Mouse (Mus musculus): ENCODE measurements around the gene Cfap74. TPM values are rescaled to one million over a fixed set of nuclear protein-coding genes. Genes with fewer than 3 reads are reported as not detected.

Cfap74 gene
- polyA plus RNA-seq (2015; fragmentation: Nextera tagmentation; extraction: Ambion mirVana): 1.8 and 2.3 TPM in 2 replicates

DNA sequence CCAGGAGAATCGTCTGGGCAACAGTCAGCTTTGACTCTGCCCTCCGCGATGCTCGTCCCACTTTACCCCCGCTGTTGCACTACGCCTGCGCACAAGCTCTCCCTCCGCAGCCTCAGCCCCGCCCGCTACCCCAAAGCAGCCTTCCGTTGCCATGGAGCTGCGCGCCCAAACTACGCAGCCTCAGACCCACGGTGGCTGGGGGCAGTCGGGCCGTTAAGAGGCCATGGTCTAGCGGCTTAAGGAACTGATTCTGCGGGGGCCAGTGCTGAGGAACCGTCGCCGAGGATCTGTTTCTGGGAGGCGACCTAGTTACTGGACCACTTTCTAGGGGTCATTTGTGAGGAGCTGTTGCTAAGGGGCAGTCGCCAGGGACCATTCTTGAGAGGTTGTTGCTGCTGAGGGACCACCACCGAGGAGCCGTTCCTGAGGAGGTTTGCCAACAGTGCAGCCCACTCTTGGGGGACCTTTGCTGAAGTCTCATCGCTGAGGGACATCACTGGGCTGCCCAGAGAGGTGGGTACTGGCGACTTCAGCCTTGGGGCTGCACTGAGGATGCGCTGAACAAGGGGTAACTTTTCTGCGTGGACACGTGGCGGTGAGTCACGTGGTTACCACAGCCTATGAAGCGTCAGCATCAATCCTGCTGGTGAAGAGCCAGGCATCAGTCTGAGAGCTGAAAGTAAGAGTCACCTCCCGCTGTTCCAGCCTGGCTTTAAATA lies at the start of gene Cfap74:
TSS of gene Cfap74 (plus strand) at position 133 of the 719 bp plus-strand sequence.
- Histone ChIP-seq H3K4me1 (peaks cover 13% of the 10 kb centered on the region; the same call in 1 of the 2 replicates), H3K27me3 (0 out of 2 replicates have a peak, but pooled peaks cover 6% of the 10 kb centered on the region), H3K27ac (no peak within 1 kb of the TSS), H3K4me3 (replicated peaks) (peak within 1 kb of the TSS; percentile 44), H3K36me3 (no peaks in the 10 kb centered on the region), H3K4me2 (peak within 1 kb of the TSS; percentile 75), H3K9me3 (replicated peaks) (peaks cover 3% of the 10 kb centered on the region; the same call in 1 of the 2 replicates), H3K9ac (peak within 1 kb of the TSS; percentile 21; the same call in 1 of the 2 replicates)
- WGBS: under 1% methylated on average over 35 of the region's 35 CpGs
- peak; percentile 96 for ATAC-seq (replicated peaks; ENCODE audit: low FRiP score)

DNA sequence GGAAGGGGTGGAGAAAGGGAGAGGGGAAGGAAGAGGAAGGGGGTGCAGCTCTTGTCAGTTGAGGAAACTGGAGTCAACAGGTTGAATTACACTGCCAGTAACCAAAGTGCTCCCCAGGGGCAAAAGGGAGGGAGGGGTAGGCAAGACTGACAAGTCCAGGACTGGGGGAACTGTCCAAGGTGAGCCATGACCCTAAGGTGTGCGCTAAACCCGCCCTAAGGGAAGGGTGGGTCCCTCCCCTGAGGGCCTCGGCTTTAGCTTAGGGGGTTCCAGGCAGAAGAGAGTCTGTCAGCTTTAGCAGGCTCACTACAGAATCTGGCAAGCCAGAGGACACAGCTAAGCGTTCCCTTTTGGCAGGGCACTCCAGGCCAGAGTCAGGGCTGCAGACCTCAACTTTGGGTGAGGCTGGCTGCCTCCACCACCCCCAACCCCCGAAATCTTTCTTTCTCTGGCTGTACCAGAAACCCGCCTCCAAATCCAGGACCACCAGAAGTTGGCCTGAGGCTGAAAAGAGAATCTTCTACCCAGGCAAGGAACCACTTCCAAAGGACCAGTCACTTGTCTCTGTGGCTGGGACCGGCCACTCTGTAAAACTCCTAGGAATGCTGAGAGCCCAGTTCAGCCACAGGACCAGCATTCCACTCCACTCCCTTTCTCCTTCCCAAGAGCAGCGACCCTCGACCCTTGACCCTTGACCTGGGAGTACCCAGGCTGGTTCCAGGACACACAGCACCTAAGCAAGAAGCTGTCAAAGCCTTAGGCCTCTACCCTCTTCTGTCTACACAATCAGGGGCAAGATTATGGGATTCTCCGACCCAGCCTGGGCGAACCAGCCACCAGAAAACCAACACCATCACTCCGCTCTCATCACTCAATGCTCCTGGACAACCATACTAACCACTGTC lies 49.2 kb upstream of the Cfap74 start:
- peak overlapping the region; percentile 58; the same call in 1 of the 2 replicates for H3K4me3 ChIP-seq (replicated peaks)
- peaks cover 70% of the 10 kb centered on the region for H3K27me3 ChIP-seq
- H3K27ac ChIP-seq: no peak overlapping the region
- H3K9me3 ChIP-seq (replicated peaks): no peaks in the 10 kb centered on the region
- no peaks in the 10 kb centered on the region for H3K36me3 ChIP-seq
- H3K4me1 ChIP-seq: peaks cover 29% of the 10 kb centered on the region
- ATAC-seq (replicated peaks; ENCODE audit: low FRiP score): no peak
- WGBS: 42% methylated on average over 12 of the region's 12 CpGs
- H3K4me2 ChIP-seq: peak overlapping the region; percentile 65
- H3K9ac ChIP-seq: no peak overlapping the region

GRCm38 (mm10) chr4:155360856-155361255 lies 48.1 kb upstream of the Cfap74 start:
- ATAC-seq (replicated peaks; ENCODE audit: low FRiP score): peak; percentile 17; the same call in 1 of the 2 replicates
- peak overlapping the region; percentile 65 for H3K4me2 ChIP-seq
- under 1% methylated on average over 42 of the region's 42 CpGs for WGBS
- peaks cover 80% of the 10 kb centered on the region for H3K27me3 ChIP-seq
- H3K9ac ChIP-seq: peak overlapping the region; percentile 36; the same call in 1 of the 2 replicates
- peak overlapping the region; percentile 54; the same call in 1 of the 2 replicates for H3K27ac ChIP-seq
- peaks cover 29% of the 10 kb centered on the region for H3K4me1 ChIP-seq
- H3K4me3 ChIP-seq (replicated peaks): peak overlapping the region; percentile 58
- H3K36me3 ChIP-seq: no peaks in the 10 kb centered on the region
- H3K9me3 ChIP-seq (replicated peaks): no peaks in the 10 kb centered on the region

DNA sequence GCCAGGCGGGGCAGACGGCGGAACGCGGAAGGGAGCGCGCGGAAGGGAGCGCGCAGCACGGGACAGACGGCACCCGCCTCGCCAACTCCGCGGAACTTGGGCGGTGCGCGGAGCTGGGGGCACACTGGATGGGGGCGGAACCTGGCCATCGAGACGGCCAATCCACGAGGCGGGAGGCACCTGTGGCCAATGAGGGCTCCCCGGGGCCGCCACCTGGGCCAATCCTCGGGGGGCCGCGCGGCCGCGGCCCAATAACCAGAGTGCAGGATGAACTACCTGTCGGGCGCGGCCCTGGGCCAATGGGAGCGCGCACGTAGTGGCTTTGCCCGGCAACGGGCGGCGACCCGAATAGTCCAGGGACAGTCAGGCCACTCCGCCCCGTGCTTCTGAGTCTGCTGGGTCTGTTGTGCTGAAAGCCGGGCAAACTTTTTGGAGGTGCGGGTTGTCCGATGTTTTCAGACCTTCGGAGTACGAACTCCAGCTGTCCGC lies 47.6 kb upstream of the Cfap74 start, which contains the start of gene Prkcz:
TSS of gene Prkcz (minus strand) at position 59 of the 489 bp plus-strand sequence.
- Histone ChIP-seq H3K27me3 (peaks cover 84% of the 10 kb centered on the region), H3K27ac (peak within 1 kb of the TSS; percentile 54), H3K9me3 (replicated peaks) (no peaks in the 10 kb centered on the region), H3K36me3 (no peaks in the 10 kb centered on the region), H3K4me1 (peaks cover 30% of the 10 kb centered on the region), H3K9ac (peak within 1 kb of the TSS; percentile 41), H3K4me2 (peak within 1 kb of the TSS; percentile 65), H3K4me3 (replicated peaks) (peak within 1 kb of the TSS; percentile 58)
- ATAC-seq (replicated peaks; ENCODE audit: low FRiP score): peak; percentile 98
- WGBS: under 1% methylated on average over 51 of the region's 51 CpGs

- Histone ChIP-seq H3K36me3 (no peaks in the 10 kb centered on the region), H3K4me1 (peaks cover 39% of the 10 kb centered on the region), H3K27ac (no peak overlapping the region), H3K27me3 (peaks cover 87% of the 10 kb centered on the region), H3K9me3 (replicated peaks) (no peaks in the 10 kb centered on the region), H3K9ac (0 out of 2 replicates have a peak overlapping the region, but pooled peaks have one; percentile 41), H3K4me2 (peak overlapping the region; percentile 65; the same call in 1 of the 2 replicates), H3K4me3 (replicated peaks) (no peak overlapping the region)
- no peak for ATAC-seq (replicated peaks; ENCODE audit: low FRiP score)
- 36% methylated on average over 5 of the region's 5 CpGs for WGBS
These were observed 46.5 kb upstream of the Cfap74 start for GRCm38 (mm10) chr4:155362443-155362842.

DNA sequence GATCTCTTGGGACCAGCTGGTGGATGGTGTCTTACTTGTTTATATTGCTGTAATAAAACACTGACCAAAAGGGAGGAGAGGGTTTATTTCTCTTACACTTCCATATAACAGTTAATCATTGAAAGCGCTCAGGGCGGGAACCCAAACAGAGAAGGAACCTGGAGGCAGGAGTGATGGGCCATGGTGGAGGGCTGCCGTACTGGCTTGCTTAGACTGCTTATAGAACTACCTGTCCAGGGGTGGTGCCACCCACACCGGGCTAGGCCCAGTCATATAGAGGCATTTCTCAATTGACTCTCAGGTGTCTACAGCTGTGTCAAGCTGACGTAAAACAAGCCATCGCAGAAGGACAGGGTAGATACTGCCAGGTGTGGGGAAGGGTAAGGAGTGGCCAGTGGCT lies 42.2 kb upstream of the Cfap74 start:
- ATAC-seq (replicated peaks; ENCODE audit: low FRiP score): 0 out of 2 replicates have a peak, but pooled peaks have one; percentile 5
- WGBS: 47% methylated on average over 6 of the region's 6 CpGs
- H3K27ac ChIP-seq: no peak overlapping the region

DNA sequence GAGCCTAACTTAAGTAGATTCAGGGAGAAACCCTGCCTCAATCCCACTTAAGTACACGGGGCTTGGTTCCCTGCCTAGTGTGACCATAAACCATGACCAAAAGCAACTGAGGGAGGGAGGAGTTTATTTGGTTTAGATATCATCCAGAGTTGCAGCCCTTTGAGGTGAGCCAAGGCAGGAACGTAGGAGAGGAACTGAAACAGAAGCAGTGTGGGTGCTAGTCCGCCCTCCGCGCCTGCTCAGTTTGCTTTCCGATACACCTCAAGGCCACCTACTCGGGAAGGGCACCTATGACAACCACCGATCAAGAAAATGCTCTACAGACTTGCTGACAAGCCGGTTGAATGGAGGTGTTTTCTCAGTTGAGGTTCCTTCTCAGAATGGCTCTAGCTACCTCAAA lies 41.3 kb upstream of the Cfap74 start:
- ATAC-seq (replicated peaks; ENCODE audit: low FRiP score): no peak
- Histone ChIP-seq H3K9me3 (replicated peaks) (no peaks in the 10 kb centered on the region), H3K4me2 (no peak overlapping the region), H3K9ac (no peak overlapping the region), H3K27ac (no peak overlapping the region), H3K36me3 (no peaks in the 10 kb centered on the region), H3K4me1 (peaks cover 13% of the 10 kb centered on the region), H3K4me3 (replicated peaks) (no peak overlapping the region), H3K27me3 (peaks cover 38% of the 10 kb centered on the region)
- 79% methylated on average over 9 of the region's 9 CpGs for WGBS

More for the DNA sequence above, 42.2 kb upstream of the Cfap74 start:
- Histone ChIP-seq H3K36me3 (no peaks in the 10 kb centered on the region), H3K4me3 (replicated peaks) (no peak overlapping the region), H3K9me3 (replicated peaks) (no peaks in the 10 kb centered on the region), H3K27me3 (peaks cover 47% of the 10 kb centered on the region), H3K4me2 (no peak overlapping the region), H3K9ac (no peak overlapping the region), H3K4me1 (peaks cover 21% of the 10 kb centered on the region)

- Histone ChIP-seq H3K4me1 (peaks cover 13% of the 10 kb centered on the region), H3K4me3 (replicated peaks) (no peak overlapping the region), H3K36me3 (no peaks in the 10 kb centered on the region), H3K9ac (no peak overlapping the region), H3K27ac (no peak overlapping the region), H3K4me2 (no peak overlapping the region), H3K27me3 (peaks cover 28% of the 10 kb centered on the region), H3K9me3 (replicated peaks) (no peaks in the 10 kb centered on the region)
- no peak for ATAC-seq (replicated peaks; ENCODE audit: low FRiP score)
- 35% methylated on average over 12 of the region's 12 CpGs for WGBS
These were observed 40.3 kb upstream of the Cfap74 start for GRCm38 (mm10) chr4:155368684-155369083.

- H3K36me3 ChIP-seq: no peaks in the 10 kb centered on the region
- peaks cover 13% of the 10 kb centered on the region for H3K4me1 ChIP-seq
- no peak overlapping the region for H3K4me2 ChIP-seq
- WGBS: 89% methylated on average over 15 of the region's 15 CpGs
- no peak for ATAC-seq (replicated peaks; ENCODE audit: low FRiP score)
- 0 out of 2 replicates have a peak, but pooled peaks cover 6% of the 10 kb centered on the region for H3K27me3 ChIP-seq
- no peak overlapping the region for H3K27ac ChIP-seq
- H3K4me3 ChIP-seq (replicated peaks): no peak overlapping the region
- H3K9me3 ChIP-seq (replicated peaks): no peaks in the 10 kb centered on the region
- no peak overlapping the region for H3K9ac ChIP-seq
These were observed 38.0 kb upstream of the Cfap74 start for GRCm38 (mm10) chr4:155370737-155371715.

DNA sequence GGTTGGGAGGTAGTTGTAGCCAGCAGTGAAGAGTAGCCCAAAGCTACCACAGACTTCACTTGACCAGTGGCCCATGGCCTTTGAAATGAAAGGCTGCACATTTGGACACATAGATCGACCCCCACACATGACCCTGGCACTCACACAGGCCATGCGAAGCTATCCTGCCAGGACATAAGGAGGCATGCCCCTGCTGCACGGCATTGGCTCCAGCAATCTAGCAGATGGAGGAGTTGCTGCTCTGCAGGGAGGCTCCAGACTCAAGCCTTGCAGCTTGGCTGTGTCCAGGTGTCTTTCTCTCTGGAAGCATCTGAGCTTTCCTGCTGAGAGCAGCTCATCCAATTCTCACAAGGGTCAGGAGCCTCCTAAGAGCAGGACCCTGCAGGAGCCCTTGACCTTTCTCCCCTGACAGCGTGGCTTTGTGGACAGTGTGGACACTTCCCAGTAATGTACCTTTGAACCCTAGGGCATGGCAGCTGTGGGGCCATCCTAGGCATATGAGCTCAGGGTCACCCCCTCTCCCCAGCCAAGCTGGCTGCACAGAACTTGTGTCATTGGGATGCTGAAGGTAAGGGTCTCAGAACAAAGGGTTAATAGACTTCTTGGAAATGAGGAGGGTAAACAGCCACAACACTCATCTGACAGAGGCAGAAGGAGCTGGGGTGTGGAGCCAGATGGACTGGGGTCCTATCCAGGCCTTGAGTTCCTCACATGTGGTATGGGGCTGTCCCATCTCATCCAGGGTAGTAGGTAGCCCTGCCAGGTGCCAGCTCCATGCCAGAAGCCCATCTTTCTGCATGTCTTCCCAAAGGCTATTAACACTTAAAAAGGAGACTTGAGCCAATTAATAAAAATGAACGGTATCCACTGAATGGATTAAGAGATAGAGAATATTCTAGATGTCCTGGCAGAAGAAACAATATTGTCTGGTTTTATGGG lies 36.9 kb upstream of the Cfap74 start:
- Histone ChIP-seq H3K4me1 (peaks cover 6% of the 10 kb centered on the region; the same call in 1 of the 2 replicates), H3K9ac (no peak overlapping the region), H3K4me3 (replicated peaks) (no peak overlapping the region), H3K4me2 (no peak overlapping the region), H3K36me3 (no peaks in the 10 kb centered on the region), H3K9me3 (replicated peaks) (no peaks in the 10 kb centered on the region), H3K27ac (no peak overlapping the region), H3K27me3 (0 out of 2 replicates have a peak, but pooled peaks cover 4% of the 10 kb centered on the region)
- 58% methylated on average over 5 of the region's 5 CpGs for whole genome bisulfite sequencing
- no peak for ATAC-seq (replicated peaks; ENCODE audit: low FRiP score)
